Mouse (Mus musculus) bone marrow, adult 2 months (tissue): ENCODE results near the gene Ehbp1. TPM values are rescaled to one million over a fixed set of nuclear protein-coding genes. Genes with fewer than 3 reads are reported as not detected.

Experiments
- H3K27ac ChIP-seq: fragments of 200-500 bp; 2 replicates; pipeline ENCODE4 v1.5.1; 2012; ENCODE audit warnings: low read depth, mild to moderate bottlenecking, control low read depth, inconsistent platforms, low read length; ENCODE audit not compliant: control insufficient read depth, poor library complexity, insufficient read depth
- H3K4me1 ChIP-seq: fragments of 200-500 bp; 2 replicates; pipeline ENCODE4 v1.6.1; 2011; ENCODE audit warnings: low read length; ENCODE audit not compliant: control insufficient read depth, insufficient read depth
- H3K4me3 ChIP-seq: fragments of 200-500 bp; replicated peaks from 2 replicates; pipeline ENCODE3; 2011; ENCODE audit warnings: mild to moderate bottlenecking, low read depth, low read length, control low read depth; ENCODE audit not compliant: control insufficient read depth
- CTCF ChIP-seq: fragments of 200-500 bp; IDR thresholded peaks from 2 replicates; pipeline ENCODE4 v1.5.1; 2011; ENCODE audit warnings: low read length, control low read depth; ENCODE audit not compliant: control insufficient read depth, insufficient read depth
- POLR2A ChIP-seq: fragments of 200-500 bp; IDR thresholded peaks from 2 replicates; pipeline ENCODE4 v1.6.1; 2011; ENCODE audit warnings: low read depth, mild to moderate bottlenecking, control low read depth, low read length, borderline replicate concordance; ENCODE audit not compliant: control insufficient read depth
- WGBS: fragments of 180-500 bp; shearing (Covaris S2); methylation state at CpG from one replicate; pipeline ENCODE4 v1.1.7; 2018; 5-methylcytosine and 5-hydroxymethylcytosine counted together
- polyA plus RNA-seq: library from polyadenylated mRNA; stranded (reverse); fragments of >200 nt; gene quantifications from 2 replicates; pipeline ENCODE4 v1.2.4, GENCODE M21; 2011; ENCODE audit warnings: low replicate concordance; ENCODE audit not compliant: missing spikeins, insufficient read depth, insufficient read length

Gene Ehbp1
- polyA plus RNA-seq, 1 experiment = 2.8 TPM

- WGBS = 92% methylated on average over 6 of the region's 6 CpGs
Measured at GRCm38 (mm10) chr11:22230906-22231305, 111.2 kb downstream of the Ehbp1 start.

DNA sequence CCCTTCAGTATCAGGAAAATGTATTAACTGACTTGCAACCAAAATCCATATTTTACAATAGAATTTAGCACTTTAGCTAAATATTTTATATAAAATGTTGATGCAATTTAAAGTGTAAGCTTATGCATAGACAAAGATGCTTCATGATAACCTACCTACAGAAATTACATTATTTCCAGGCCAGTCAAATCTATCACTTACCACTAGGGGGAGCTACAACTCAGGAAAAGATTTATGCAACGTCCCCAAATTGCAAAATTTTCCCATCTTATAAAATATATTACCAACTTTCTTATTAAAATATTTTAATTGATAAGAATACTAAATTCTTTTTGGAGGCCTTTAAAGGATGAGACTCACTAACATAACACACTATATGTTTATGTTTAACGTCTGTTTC is 116.5 kb downstream of the Ehbp1 start:
- Histone ChIP-seq H3K4me1 (no peaks in the 10 kb centered on the region), H3K27ac (no peak overlapping the region), H3K4me3 (no peak overlapping the region)
- WGBS = 41% methylated on average over 2 of the region's 2 CpGs
- TF ChIP-seq POLR2A (no peak), CTCF (no peak)

More at GRCm38 (mm10) chr11:22230906-22231305, 111.2 kb downstream of the Ehbp1 start:
- Histone ChIP-seq H3K27ac (no peak overlapping the region), H3K4me1 (no peaks in the 10 kb centered on the region), H3K4me3 (no peak overlapping the region)
- TF ChIP-seq POLR2A (no peak), CTCF (no peak)

- no peak overlapping the region for H3K27ac ChIP-seq
- 66% methylated on average over 2 of the region's 2 CpGs for WGBS
- TF ChIP-seq CTCF (no peak), POLR2A (no peak)
- H3K4me1 ChIP-seq = no peaks in the 10 kb centered on the region
- H3K4me3 ChIP-seq = no peak overlapping the region
Measured at GRCm38 (mm10) chr11:22218222-22218621, 123.9 kb downstream of the Ehbp1 start.

- Histone ChIP-seq H3K4me3 (no peak overlapping the region), H3K27ac (no peak overlapping the region), H3K4me1 (no peaks in the 10 kb centered on the region)
- no peak for TF ChIP-seq CTCF
- TF ChIP-seq POLR2A = no peak
- 50% methylated on average over 7 of the region's 7 CpGs for WGBS
Measured at GRCm38 (mm10) chr11:22216941-22217340, 125.2 kb downstream of the Ehbp1 start.

GRCm38 (mm10) chr11:22206611-22207010 is 135.5 kb downstream of the Ehbp1 start:
- H3K4me1 ChIP-seq = no peaks in the 10 kb centered on the region

DNA sequence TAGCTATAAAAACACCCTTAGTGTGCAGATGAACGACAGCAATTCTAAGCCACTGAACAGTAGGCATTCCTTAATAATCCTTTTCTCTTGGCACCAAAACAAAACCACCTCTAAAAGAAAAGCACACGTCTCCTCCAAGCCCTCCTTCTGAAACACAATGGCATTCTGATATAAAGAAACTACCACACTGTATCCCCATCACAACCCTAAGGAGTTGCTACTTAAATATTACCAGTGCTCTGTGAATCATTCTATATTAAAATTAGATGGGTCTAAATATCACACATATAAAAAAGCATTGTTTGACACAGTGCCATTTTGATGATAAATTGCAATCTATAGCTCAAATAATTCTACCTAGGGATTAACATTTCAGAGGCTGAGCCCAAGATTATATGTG is 135.9 kb downstream of the Ehbp1 start:
- H3K27ac ChIP-seq = no peak overlapping the region
- H3K4me1 ChIP-seq = no peaks in the 10 kb centered on the region
- H3K4me3 ChIP-seq = no peak overlapping the region
- WGBS = 70% methylated on average over 2 of the region's 2 CpGs
- TF ChIP-seq POLR2A (no peak), CTCF (no peak)

More at GRCm38 (mm10) chr11:22206611-22207010, 135.5 kb downstream of the Ehbp1 start:
- 58% methylated on average over 1 of the region's 1 CpGs for WGBS
- Histone ChIP-seq H3K4me3 (no peak overlapping the region), H3K27ac (no peak overlapping the region)
- TF ChIP-seq CTCF = no peak
- no peak for TF ChIP-seq POLR2A

GRCm38 (mm10) chr11:22203413-22203812 is 138.7 kb downstream of the Ehbp1 start:
- TF ChIP-seq POLR2A = no peak
- TF ChIP-seq CTCF = no peak
- WGBS = 82% methylated on average over 5 of the region's 5 CpGs
- H3K4me3 ChIP-seq = no peak overlapping the region
- H3K27ac ChIP-seq = no peak overlapping the region
- H3K4me1 ChIP-seq = no peaks in the 10 kb centered on the region

- 85% methylated on average over 8 of the region's 8 CpGs for WGBS
Measured at GRCm38 (mm10) chr11:22201125-22201524, 141.0 kb downstream of the Ehbp1 start.

GRCm38 (mm10) chr11:22199881-22200280 is 142.2 kb downstream of the Ehbp1 start:
- no peak for TF ChIP-seq CTCF
- TF ChIP-seq POLR2A = no peak
- Histone ChIP-seq H3K4me3 (no peak overlapping the region), H3K27ac (no peak overlapping the region), H3K4me1 (no peaks in the 10 kb centered on the region)
- WGBS = 68% methylated on average over 3 of the region's 3 CpGs

More at GRCm38 (mm10) chr11:22201125-22201524, 141.0 kb downstream of the Ehbp1 start:
- H3K27ac ChIP-seq = no peak overlapping the region
- no peak for TF ChIP-seq CTCF
- no peak for TF ChIP-seq POLR2A
- H3K4me1 ChIP-seq = no peaks in the 10 kb centered on the region
- no peak overlapping the region for H3K4me3 ChIP-seq
